Mouse (Mus musculus): Measurements from ENCODE around the gene Kctd13. TPM values are rescaled to one million over a fixed set of nuclear protein-coding genes. Genes with fewer than 3 reads are reported as not detected.

Kctd13 gene
- polyA plus RNA-seq, 1 experiment from 2014 or later = 20.2 TPM

DNA sequence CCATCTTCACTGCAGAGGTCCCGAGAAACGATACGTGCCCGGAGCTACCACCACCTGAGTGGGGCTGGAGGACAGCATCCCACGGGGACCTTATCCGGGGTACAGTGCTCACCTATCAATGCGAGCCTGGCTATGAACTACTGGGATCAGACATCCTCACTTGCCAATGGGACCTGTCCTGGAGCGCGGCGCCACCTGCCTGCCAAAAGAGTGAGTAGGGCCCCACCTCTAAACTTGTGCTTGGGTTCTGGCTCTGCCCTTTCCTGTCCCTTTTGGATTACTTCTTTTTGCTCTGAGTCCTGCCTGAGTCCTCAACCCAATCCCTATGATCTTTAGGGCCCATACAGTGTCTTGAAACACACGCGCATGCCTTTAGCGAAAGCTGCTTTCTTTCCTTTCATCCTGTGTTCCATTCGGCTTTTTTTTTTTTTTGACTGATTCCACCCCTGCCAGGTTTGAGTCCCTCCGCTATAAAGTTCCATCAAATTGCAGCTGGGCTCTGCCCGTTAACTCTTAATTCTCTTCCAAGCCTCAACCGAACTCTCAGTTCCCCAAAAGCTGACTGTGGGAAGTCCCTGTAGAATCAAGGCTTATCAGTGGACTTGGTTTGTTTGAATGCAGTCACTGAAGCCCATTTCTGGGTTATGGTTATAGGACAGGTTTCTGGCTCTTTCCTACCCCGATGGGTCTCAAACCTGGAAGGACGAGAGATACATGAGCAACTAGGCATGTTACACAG, 35.0 kb downstream of the Kctd13 start:
- no peaks in the 10 kb centered on the region for H3K36me3 ChIP-seq
- no peak overlapping the region for H3K9ac ChIP-seq
- no peak for ATAC-seq (ENCODE audit: insufficient number of reproducible peaks, low FRiP score, low TSS enrichment, low read depth)
- H3K27ac ChIP-seq (replicated peaks) = no peak overlapping the region
- WGBS = 27% methylated on average over 19 of the region's 19 CpGs
- H3K27me3 ChIP-seq = peaks cover 23% of the 10 kb centered on the region
- H3K9me3 ChIP-seq (replicated peaks) = no peaks in the 10 kb centered on the region
- no peak overlapping the region for H3K4me2 ChIP-seq (replicated peaks)
- no peak overlapping the region for H3K4me3 ChIP-seq (replicated peaks)
- H3K4me1 ChIP-seq = no peaks in the 10 kb centered on the region

DNA sequence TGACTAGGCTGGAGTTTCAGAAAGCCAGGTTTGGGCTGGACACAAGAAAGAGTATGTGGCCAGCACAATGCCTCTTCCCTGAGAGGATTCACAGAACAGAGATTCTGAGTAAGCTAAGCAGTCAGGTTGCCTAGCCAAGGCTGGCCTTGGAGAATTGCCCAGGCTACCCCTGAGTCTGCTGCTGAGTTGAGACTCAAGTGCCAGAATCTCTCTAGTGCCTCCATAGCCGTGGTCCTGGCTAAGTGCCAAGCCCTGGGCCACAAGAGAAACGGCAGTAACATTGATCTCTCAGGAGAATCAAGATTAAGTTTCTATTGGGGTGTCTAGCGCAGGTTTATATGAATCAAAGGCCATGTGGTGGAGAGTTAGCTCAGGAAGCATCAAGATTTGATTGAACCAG, 36.9 kb downstream of the Kctd13 start:
- H3K9me3 ChIP-seq (replicated peaks) = no peaks in the 10 kb centered on the region
- no peak for ATAC-seq (ENCODE audit: insufficient number of reproducible peaks, low FRiP score, low TSS enrichment, low read depth)
- H3K4me1 ChIP-seq = no peaks in the 10 kb centered on the region
- H3K27me3 ChIP-seq = peaks cover 23% of the 10 kb centered on the region
- H3K4me2 ChIP-seq (replicated peaks) = no peak overlapping the region
- H3K9ac ChIP-seq = no peak overlapping the region
- H3K4me3 ChIP-seq (replicated peaks) = no peak overlapping the region
- 47% methylated on average over 3 of the region's 3 CpGs for WGBS
- no peaks in the 10 kb centered on the region for H3K36me3 ChIP-seq
- H3K27ac ChIP-seq (replicated peaks) = no peak overlapping the region

GRCm38 (mm10) chr7:126967361-126967760, 38.7 kb downstream of the Kctd13 start:
- H3K27me3 ChIP-seq = peaks cover 14% of the 10 kb centered on the region
- H3K4me2 ChIP-seq (replicated peaks) = no peak overlapping the region
- no peaks in the 10 kb centered on the region for H3K9me3 ChIP-seq (replicated peaks)
- 51% methylated on average over 6 of the region's 6 CpGs for WGBS
- no peak overlapping the region for H3K27ac ChIP-seq (replicated peaks)
- no peaks in the 10 kb centered on the region for H3K36me3 ChIP-seq
- no peak overlapping the region for H3K4me3 ChIP-seq (replicated peaks)
- no peak for ATAC-seq (ENCODE audit: insufficient number of reproducible peaks, low FRiP score, low TSS enrichment, low read depth)
- no peak overlapping the region for H3K9ac ChIP-seq
- no peaks in the 10 kb centered on the region for H3K4me1 ChIP-seq

GRCm38 (mm10) chr7:126975493-126975892, 46.8 kb downstream of the Kctd13 start:
- no peak for ATAC-seq (ENCODE audit: insufficient number of reproducible peaks, low FRiP score, low TSS enrichment, low read depth)
- Histone ChIP-seq H3K4me2 (replicated peaks) (peak overlapping the region; percentile 78), H3K27me3 (no peaks in the 10 kb centered on the region), H3K4me3 (replicated peaks) (peak overlapping the region; percentile 99), H3K4me1 (peaks cover 19% of the 10 kb centered on the region), H3K36me3 (peaks cover 27% of the 10 kb centered on the region), H3K9ac (no peak overlapping the region), H3K27ac (replicated peaks) (peak overlapping the region; percentile 98), H3K9me3 (replicated peaks) (no peaks in the 10 kb centered on the region)
- 8% methylated on average over 8 of the region's 8 CpGs for WGBS

- Histone ChIP-seq H3K9me3 (replicated peaks) (no peaks in the 10 kb centered on the region), H3K27ac (replicated peaks) (peak within 1 kb of the TSS; percentile 98), H3K9ac (peak within 1 kb of the TSS; percentile 99), H3K4me2 (replicated peaks) (peak within 1 kb of the TSS; percentile 78), H3K36me3 (peaks cover 28% of the 10 kb centered on the region), H3K27me3 (no peaks in the 10 kb centered on the region), H3K4me1 (peaks cover 19% of the 10 kb centered on the region), H3K4me3 (replicated peaks) (peak within 1 kb of the TSS; percentile 99)
- WGBS = 0% methylated on average over 1 of the region's 1 CpGs
- no peak for ATAC-seq (ENCODE audit: insufficient number of reproducible peaks, low FRiP score, low TSS enrichment, low read depth)
Measured at GRCm38 (mm10) chr7:126975893-126975949, 47.0 kb downstream of the Kctd13 start, which contains the start of gene Cdipt. Cdipt (plus strand) TSS chr7:126975914.

DNA sequence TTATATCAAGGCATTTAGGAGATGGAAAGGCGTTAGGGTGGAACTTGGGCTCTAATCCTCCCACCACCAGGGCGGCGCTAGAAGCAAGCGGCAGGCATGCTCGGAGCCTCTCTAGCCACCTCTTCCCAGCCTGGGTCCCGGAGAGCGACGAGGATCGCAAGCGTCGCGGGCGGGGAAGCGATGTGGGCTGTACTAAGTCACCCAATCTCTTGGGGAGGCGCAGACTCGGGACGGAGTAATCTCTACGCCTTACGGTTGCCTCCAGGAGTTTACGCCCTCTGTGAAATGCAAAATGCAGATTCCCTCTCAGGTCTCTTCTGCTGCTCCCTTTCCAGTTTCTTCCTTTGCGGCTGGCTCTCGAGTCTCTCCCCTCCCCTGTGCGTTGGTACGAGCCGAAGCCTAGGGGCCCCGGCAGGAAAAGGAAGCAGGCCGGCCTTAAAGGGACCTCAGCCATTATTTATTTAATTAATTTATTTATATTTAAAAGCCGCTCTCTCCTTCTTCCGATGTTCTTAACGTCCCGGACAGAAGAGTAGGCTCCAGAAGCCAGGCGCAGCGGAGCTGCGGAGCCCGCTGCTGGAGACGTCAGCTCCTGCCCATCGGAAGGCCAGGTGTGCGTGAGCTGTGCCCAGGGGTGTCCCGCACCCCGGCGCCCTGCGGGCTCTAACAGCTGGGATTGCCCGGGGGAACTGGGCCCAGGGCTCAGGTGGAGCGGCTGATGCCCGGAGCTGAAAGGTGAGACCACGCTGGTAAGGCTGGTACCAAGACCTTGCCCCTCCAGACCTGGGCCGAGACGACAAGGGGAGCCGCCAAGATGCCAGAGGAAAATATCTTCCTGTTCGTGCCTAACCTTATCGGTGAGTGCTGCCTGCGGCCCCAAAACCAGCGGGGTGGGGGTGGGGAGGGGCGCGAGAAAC, 47.5 kb downstream of the Kctd13 start, which contains the start of gene Cdiptos:
Gene Cdiptos (minus strand): TSS at position 149 of the 917 bp plus-strand sequence.
- peaks cover 19% of the 10 kb centered on the region for H3K4me1 ChIP-seq
- H3K27me3 ChIP-seq = no peaks in the 10 kb centered on the region
- under 1% methylated on average over 55 of the region's 55 CpGs for WGBS
- H3K4me3 ChIP-seq (replicated peaks) = peak within 1 kb of the TSS; percentile 99
- peak; percentile 92 for ATAC-seq (ENCODE audit: insufficient number of reproducible peaks, low FRiP score, low TSS enrichment, low read depth)
- peak within 1 kb of the TSS; percentile 78 for H3K4me2 ChIP-seq (replicated peaks)
- peaks cover 32% of the 10 kb centered on the region for H3K36me3 ChIP-seq
- peak within 1 kb of the TSS; percentile 99 for H3K9ac ChIP-seq
- H3K27ac ChIP-seq (replicated peaks) = peak within 1 kb of the TSS; percentile 98
- H3K9me3 ChIP-seq (replicated peaks) = no peaks in the 10 kb centered on the region

- H3K27ac ChIP-seq (replicated peaks) = peak overlapping the region; percentile 98; the same call in 1 of the 2 replicates
- H3K9me3 ChIP-seq (replicated peaks) = no peaks in the 10 kb centered on the region
- H3K36me3 ChIP-seq = peaks cover 33% of the 10 kb centered on the region
- H3K27me3 ChIP-seq = no peaks in the 10 kb centered on the region
- peak overlapping the region; percentile 78 for H3K4me2 ChIP-seq (replicated peaks)
- peak overlapping the region; percentile 99 for H3K4me3 ChIP-seq (replicated peaks)
- no peak for ATAC-seq (ENCODE audit: insufficient number of reproducible peaks, low FRiP score, low TSS enrichment, low read depth)
- WGBS = 24% methylated on average over 14 of the region's 14 CpGs
- H3K9ac ChIP-seq = peak overlapping the region; percentile 99
- peaks cover 19% of the 10 kb centered on the region for H3K4me1 ChIP-seq
Measured at GRCm38 (mm10) chr7:126976878-126977459, 48.3 kb downstream of the Kctd13 start.

- H3K9me3 ChIP-seq (replicated peaks) = no peaks in the 10 kb centered on the region
- no peak overlapping the region for H3K9ac ChIP-seq
- H3K27ac ChIP-seq (replicated peaks) = no peak overlapping the region
- ATAC-seq (ENCODE audit: insufficient number of reproducible peaks, low FRiP score, low TSS enrichment, low read depth) = no peak
- 93% methylated on average over 6 of the region's 6 CpGs for WGBS
- peaks cover 33% of the 10 kb centered on the region for H3K36me3 ChIP-seq
- no peaks in the 10 kb centered on the region for H3K27me3 ChIP-seq
- H3K4me3 ChIP-seq (replicated peaks) = no peak overlapping the region
- H3K4me2 ChIP-seq (replicated peaks) = no peak overlapping the region
- peaks cover 19% of the 10 kb centered on the region for H3K4me1 ChIP-seq
Measured at GRCm38 (mm10) chr7:126978841-126979240, 50.2 kb downstream of the Kctd13 start.

DNA sequence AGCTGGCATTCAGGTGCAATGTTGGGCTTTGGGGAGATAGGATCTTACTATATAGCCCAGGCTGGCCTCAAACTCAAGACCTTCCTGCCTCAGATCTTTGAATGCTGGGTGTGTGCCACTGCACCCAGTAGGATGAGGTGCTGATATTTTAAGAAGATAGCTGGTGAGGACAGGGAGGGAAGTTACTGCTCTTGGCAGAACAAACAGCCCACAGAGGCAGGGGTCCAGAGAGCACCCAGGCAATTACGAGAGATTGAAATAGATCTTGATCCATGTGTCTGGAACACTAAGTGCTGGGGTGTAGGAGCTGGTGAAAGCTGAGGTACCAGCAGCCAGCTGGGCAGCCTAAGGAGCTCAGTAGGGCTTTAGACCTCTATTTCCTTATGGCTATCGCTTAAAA, 52.9 kb downstream of the Kctd13 start:
- no peak overlapping the region for H3K4me2 ChIP-seq (replicated peaks)
- 88% methylated on average over 2 of the region's 2 CpGs for WGBS
- no peak overlapping the region for H3K4me3 ChIP-seq (replicated peaks)
- H3K4me1 ChIP-seq = peaks cover 15% of the 10 kb centered on the region; the same call in 1 of the 2 replicates
- H3K27ac ChIP-seq (replicated peaks) = no peak overlapping the region
- no peak overlapping the region for H3K9ac ChIP-seq
- peaks cover 33% of the 10 kb centered on the region for H3K36me3 ChIP-seq
- no peaks in the 10 kb centered on the region for H3K9me3 ChIP-seq (replicated peaks)
- H3K27me3 ChIP-seq = no peaks in the 10 kb centered on the region
- no peak for ATAC-seq (ENCODE audit: insufficient number of reproducible peaks, low FRiP score, low TSS enrichment, low read depth)

- Histone ChIP-seq H3K9ac (no peak overlapping the region), H3K4me1 (peaks cover 12% of the 10 kb centered on the region; the same call in 1 of the 2 replicates), H3K4me2 (replicated peaks) (no peak overlapping the region), H3K4me3 (replicated peaks) (no peak overlapping the region), H3K9me3 (replicated peaks) (no peaks in the 10 kb centered on the region), H3K27me3 (no peaks in the 10 kb centered on the region), H3K27ac (replicated peaks) (no peak overlapping the region), H3K36me3 (peaks cover 33% of the 10 kb centered on the region)
- no peak for ATAC-seq (ENCODE audit: insufficient number of reproducible peaks, low FRiP score, low TSS enrichment, low read depth)
- WGBS = 81% methylated on average over 4 of the region's 4 CpGs
Measured at GRCm38 (mm10) chr7:126982054-126982453, 53.4 kb downstream of the Kctd13 start.

GRCm38 (mm10) chr7:126983113-126983512, 54.4 kb downstream of the Kctd13 start:
- Histone ChIP-seq H3K4me3 (replicated peaks) (no peak overlapping the region), H3K27me3 (no peaks in the 10 kb centered on the region), H3K27ac (replicated peaks) (no peak overlapping the region), H3K4me2 (replicated peaks) (no peak overlapping the region), H3K36me3 (peaks cover 30% of the 10 kb centered on the region), H3K9me3 (replicated peaks) (no peaks in the 10 kb centered on the region), H3K4me1 (0 out of 2 replicates have a peak, but pooled peaks cover 5% of the 10 kb centered on the region), H3K9ac (no peak overlapping the region)
- ATAC-seq (ENCODE audit: insufficient number of reproducible peaks, low FRiP score, low TSS enrichment, low read depth) = no peak
- 74% methylated on average over 7 of the region's 7 CpGs for WGBS
